Mouse (Mus musculus) bone marrow macrophage, adult 2 months (primary cell): ENCODE data around the gene Zbtb7a. TPM values are rescaled to one million over a fixed set of nuclear protein-coding genes. Genes with fewer than 3 reads are reported as not detected.

Experiments used
- H3K27ac ChIP-seq: 2 replicates; pipeline ENCODE4 v1.5.1; 2012; ENCODE audit warnings: low read depth, low read length; ENCODE audit not compliant: insufficient read depth
- H3K4me1 ChIP-seq: 2 replicates; pipeline ENCODE4 v1.6.1; 2012; ENCODE audit warnings: low read length; ENCODE audit not compliant: control insufficient read depth, insufficient read depth
- H3K4me3 ChIP-seq: 2 replicates; pipeline ENCODE4 v1.5.1; 2012; ENCODE audit warnings: mild to moderate bottlenecking, low read length, moderate library complexity; ENCODE audit not compliant: insufficient read depth
- CTCF ChIP-seq: IDR thresholded peaks from 2 replicates; pipeline ENCODE4 v1.5.1; 2012; ENCODE audit warnings: low read depth, mild to moderate bottlenecking, low read length, moderate library complexity
- POLR2A ChIP-seq: IDR thresholded peaks from 2 replicates; pipeline ENCODE4 v1.6.1; 2012; ENCODE audit warnings: mild to moderate bottlenecking, low read depth, low read length, borderline replicate concordance
- polyA plus RNA-seq: library from polyadenylated mRNA; stranded (reverse); fragments of >200 nt; gene quantifications from 2 replicates; pipeline ENCODE4 v1.2.4, GENCODE M21; 2012; ENCODE audit not compliant: missing spikeins, insufficient read depth, insufficient read length

The Zbtb7a gene
- polyA plus RNA-seq, 1 experiment, result 54.9 TPM

GRCm38 (mm10) chr10:81167200-81168086 is 32.4 kb downstream of the Zbtb7a start, which contains the start of gene Pias4:
TSS of gene Pias4 (minus strand) at chr10:81167923.
- Histone ChIP-seq H3K27ac (peak within 1 kb of the TSS; percentile 81), H3K4me3 (peak within 1 kb of the TSS; percentile 92), H3K4me1 (peaks cover 10% of the 10 kb centered on the region)
- TF ChIP-seq CTCF, result no peak
- no peak for TF ChIP-seq POLR2A

- Histone ChIP-seq H3K27ac (peak overlapping the region; percentile 81), H3K4me1 (peaks cover 10% of the 10 kb centered on the region; the same call in 1 of the 2 replicates), H3K4me3 (peak overlapping the region; percentile 85)
- no peak for TF ChIP-seq POLR2A
- TF ChIP-seq CTCF, result no peak
These were observed 33.0 kb downstream of the Zbtb7a start for GRCm38 (mm10) chr10:81168087-81168431.

- H3K27ac ChIP-seq, result peak overlapping the region; percentile 81
- peaks cover 10% of the 10 kb centered on the region; the same call in 1 of the 2 replicates for H3K4me1 ChIP-seq
- TF ChIP-seq POLR2A, result no peak; the same call in 1 of the 2 replicates
- no peak for TF ChIP-seq CTCF
- peak overlapping the region; percentile 85 for H3K4me3 ChIP-seq
These were observed 33.7 kb downstream of the Zbtb7a start for GRCm38 (mm10) chr10:81168521-81169244.

- peak overlapping the region; percentile 85 for H3K4me3 ChIP-seq
- peaks cover 10% of the 10 kb centered on the region; the same call in 1 of the 2 replicates for H3K4me1 ChIP-seq
- peak overlapping the region; percentile 9; the same call in 1 of the 2 replicates for H3K27ac ChIP-seq
These were observed 34.4 kb downstream of the Zbtb7a start for GRCm38 (mm10) chr10:81169411-81169900.

GRCm38 (mm10) chr10:81173132-81173531 is 38.1 kb downstream of the Zbtb7a start:
- H3K4me1 ChIP-seq, result peaks cover 15% of the 10 kb centered on the region

GRCm38 (mm10) chr10:81174617-81175344 is 39.8 kb downstream of the Zbtb7a start:
- Histone ChIP-seq H3K4me3 (peak overlapping the region; percentile 13), H3K27ac (peak overlapping the region; percentile 34), H3K4me1 (peaks cover 16% of the 10 kb centered on the region)
- TF ChIP-seq POLR2A, result no peak
- TF ChIP-seq CTCF, result peak; percentile 50; the same call in 1 of the 2 replicates

More at GRCm38 (mm10) chr10:81173132-81173531, 38.1 kb downstream of the Zbtb7a start:
- no peak for TF ChIP-seq POLR2A
- TF ChIP-seq CTCF, result no peak
- Histone ChIP-seq H3K4me3 (peak overlapping the region; percentile 40), H3K27ac (peak overlapping the region; percentile 82)

GRCm38 (mm10) chr10:81175345-81175701 is 40.3 kb downstream of the Zbtb7a start:
- Histone ChIP-seq H3K27ac (peak overlapping the region; percentile 34), H3K4me1 (peaks cover 16% of the 10 kb centered on the region), H3K4me3 (peak overlapping the region; percentile 13)

- no peak for TF ChIP-seq POLR2A
- no peak for TF ChIP-seq CTCF
- Histone ChIP-seq H3K4me1 (peaks cover 16% of the 10 kb centered on the region), H3K4me3 (peak overlapping the region; percentile 41), H3K27ac (peak overlapping the region; percentile 27)
These were observed 41.0 kb downstream of the Zbtb7a start for GRCm38 (mm10) chr10:81175936-81176465.
